Mouse (Mus musculus) kidney, adult 9 months (tissue): ENCODE results near the gene 1700008P02Rik.
"Not testable (repeated sequence)": the region's sequence is repeated elsewhere in the genome, so short reads cannot be mapped to it uniquely, and the experiment has no call there.

Experiments used
- DNase-seq: peaks from one replicate; pipeline ENCODE4 v3.0.0; 2022

The 1700008P02Rik gene

GRCm38 (mm10) chr3:6620343-6620742 is at the start of gene 1700008P02Rik:
1700008P02Rik (minus strand) TSS chr3:6620443.
- no peak for DNase-seq

GRCm38 (mm10) chr3:6649411-6649810 is 29.2 kb upstream of the 1700008P02Rik start:
- peak; percentile 85 for DNase-seq

GRCm38 (mm10) chr3:6638151-6638550 is 17.9 kb upstream of the 1700008P02Rik start:
- not testable (repeated sequence) for DNase-seq

- DNase-seq, result peak; percentile 82
Observed at GRCm38 (mm10) chr3:6634256-6634655, 14.0 kb upstream of the 1700008P02Rik start.

GRCm38 (mm10) chr3:6617881-6618280 is 2.4 kb downstream of the 1700008P02Rik start:
- DNase-seq, result peak; percentile 69
